Mouse (Mus musculus): ENCODE measurements around the gene Fbxl7.

DNA sequence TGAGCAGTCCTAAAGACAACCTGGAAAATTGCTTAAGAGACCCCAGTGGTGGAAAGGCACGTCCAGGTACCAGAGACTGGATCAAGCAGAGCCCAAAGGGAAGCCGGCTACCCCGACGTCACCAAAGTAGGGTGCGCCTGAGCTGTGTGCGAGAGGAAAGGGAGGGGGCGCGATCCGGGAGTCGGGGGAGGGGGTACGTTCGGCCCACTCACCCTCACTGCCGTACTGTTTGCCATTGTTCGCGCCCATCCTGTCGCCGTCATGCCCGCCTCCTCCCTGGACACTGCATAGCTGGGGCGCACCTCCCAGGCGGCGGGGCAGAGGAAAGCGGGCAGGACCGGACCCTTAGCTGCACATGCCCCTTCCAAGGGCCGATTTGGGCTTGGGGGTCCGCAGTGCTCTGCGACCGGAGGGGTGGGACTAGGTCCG is 565 bp downstream of the Fbxl7 start:
- TF ChIP-seq CTCF (IDR thresholded peaks at IDR 0.05; ENCODE audit: low read depth) (no peak), EP300 (IDR thresholded peaks at IDR 0.05; ENCODE audit: low read depth) (no peak)

All from liver, embryonic 14.5 days (tissue).